Comparison of ENCODE assay signal across 23 mouse cellular contexts in genomic region chr4:21989571-21990091, GRCm38 (mm10). TPM values are rescaled to one million over a fixed set of nuclear protein-coding genes. Genes with fewer than 3 reads are reported as not detected.
"Had no signal": no experiment of that assay in that cellular context is flagged by ENCODE, and none has a peak within 500 bp of the region (broad histone marks: within the 10 kb centered on the region; RNA-seq: fewer than 3 reads in every experiment).

No protein-coding gene starts in this region.

- H3K4me3 ChIP-seq: lung, embryonic 15.5 days; megakaryocyte, embryonic 14.5 days; midbrain, embryonic 13.5 days; midbrain, embryonic 15.5 days; neural tube, embryonic 12.5 days; stomach, embryonic 15.5 days had no signal

- H3K27ac ChIP-seq: lung, embryonic 15.5 days; macrophage; midbrain, embryonic 13.5 days; midbrain, embryonic 15.5 days; neural tube, embryonic 12.5 days; stomach, embryonic 15.5 days; stomach, postnatal 0 days had no signal

- H3K36me3 ChIP-seq: lung, embryonic 15.5 days; stomach, embryonic 15.5 days had no signal

- H3K4me1 ChIP-seq: lung, embryonic 15.5 days; midbrain, embryonic 13.5 days; midbrain, embryonic 15.5 days; neural tube, embryonic 12.5 days; stomach, embryonic 15.5 days had no signal

- H3K9me3 ChIP-seq: lung, embryonic 15.5 days; megakaryocyte, embryonic 14.5 days; midbrain, embryonic 13.5 days; midbrain, embryonic 15.5 days; neural tube, embryonic 12.5 days; stomach, embryonic 15.5 days had no signal

- H3K9ac ChIP-seq: lung, embryonic 15.5 days; midbrain, embryonic 13.5 days; midbrain, embryonic 15.5 days; neural tube, embryonic 12.5 days; stomach, embryonic 15.5 days had no signal

- ATAC-seq: lung, postnatal 0 days; midbrain, embryonic 15.5 days had no signal

- DNase-seq: lung, adult 18-20 months; lung, postnatal 14 days; lung, postnatal 36 days; retina, postnatal 1 day; right cerebral cortex, adult 18-20 months; right cerebral cortex, postnatal 25 days; right cerebral cortex, postnatal 4 days; spleen, adult 18-20 months; thymus, adult 18-20 months; thymus, postnatal 14 days; thymus, postnatal 4 days had no signal

RNA-seq across cellular contexts. Expression of gene Faxc, which starts 58.5 kb away (rescaled TPM):
- total RNA-seq: megakaryocyte progenitor cell, adult 5-6 weeks; monocyte, adult 5-6 weeks; neutrophil, adult 5-6 weeks had no signal
